Mouse (Mus musculus) C2C12 (cell line): Measurements from ENCODE around the gene Cplx3.

ENCODE experiments used
- CEBPB ChIP-seq: IDR thresholded peaks from one replicate; pipeline ENCODE4 v1.6.1; 2011; ENCODE audit warnings: low read depth, mild to moderate bottlenecking, control low read depth, moderate library complexity
- CTCF ChIP-seq: IDR thresholded peaks from one replicate; pipeline ENCODE4 v1.5.1; 2011; ENCODE audit not compliant: control insufficient read depth, insufficient read depth, insufficient read length
- USF1 ChIP-seq: IDR thresholded peaks from one replicate; pipeline ENCODE4 v1.6.1; 2011; ENCODE audit warnings: low read depth, mild to moderate bottlenecking, control low read depth, moderate library complexity

- TF ChIP-seq CEBPB (no peak), USF1 (no peak), CTCF (no peak)
Measured at GRCm38 (mm10) chr9:57575577-57575976, 30.5 kb downstream of the Cplx3 start.
